Mouse (Mus musculus): Measurements from ENCODE around the gene Hpgd.

Gene Hpgd

GRCm38 (mm10) chr8:56294373-56294877 is at the start of gene Hpgd:
TSS of gene Hpgd (plus strand) at chr8:56294585.
- under 1% methylated on average over 33 of the region's 33 CpGs for WGBS

GRCm38 (mm10) chr8:56251728-56252127 is 42.7 kb upstream of the Hpgd start:
- 77% methylated on average over 3 of the region's 3 CpGs for WGBS

DNA sequence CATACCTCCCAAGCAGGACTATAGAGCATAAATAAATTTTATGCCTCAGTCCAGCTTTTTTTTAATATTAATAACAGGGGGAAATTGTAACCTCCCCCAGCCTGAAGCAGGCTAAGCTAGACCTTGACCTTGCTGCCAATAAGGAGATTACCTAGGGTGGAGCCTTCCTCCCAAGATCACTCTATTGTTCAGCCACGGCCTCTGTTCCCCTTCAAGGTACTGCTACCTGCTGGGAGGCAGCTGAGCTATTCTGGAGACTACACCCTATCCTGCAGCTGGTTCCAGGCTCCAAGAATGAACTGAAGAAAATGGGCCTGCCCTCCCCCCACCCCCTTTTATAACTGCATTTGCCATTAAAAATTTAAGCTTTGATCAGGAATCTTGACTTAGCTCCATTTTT is 42.1 kb upstream of the Hpgd start:
- WGBS, result 76% methylated on average over 1 of the region's 1 CpGs

GRCm38 (mm10) chr8:56261190-56261589 is 33.2 kb upstream of the Hpgd start:
- 86% methylated on average over 1 of the region's 1 CpGs for WGBS

- WGBS, result 73% methylated on average over 10 of the region's 10 CpGs
Observed at GRCm38 (mm10) chr8:56269687-56270663, 24.4 kb upstream of the Hpgd start.

DNA sequence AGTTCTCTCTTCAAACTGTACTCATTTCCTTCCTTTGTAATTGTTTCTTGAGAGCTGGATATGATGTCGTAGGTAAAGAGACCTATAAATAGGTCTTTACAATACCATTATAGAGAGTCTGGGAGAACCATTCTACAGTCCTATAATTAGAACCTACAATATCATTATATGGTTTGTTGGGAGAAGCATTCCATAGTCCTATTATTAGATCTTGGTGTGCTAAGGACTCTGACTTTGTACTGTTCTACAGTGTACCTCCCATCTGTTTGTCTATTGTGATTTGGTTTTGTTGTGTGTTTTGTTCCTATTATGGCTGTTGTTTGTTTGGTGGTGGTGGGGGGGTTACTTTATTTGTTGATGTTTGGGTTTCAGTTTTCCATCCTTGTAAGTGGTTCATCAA is 21.5 kb upstream of the Hpgd start:
- 59% methylated on average over 1 of the region's 1 CpGs for WGBS

GRCm38 (mm10) chr8:56277810-56278528 is 16.4 kb upstream of the Hpgd start:
- WGBS, result 89% methylated on average over 8 of the region's 9 CpGs

DNA sequence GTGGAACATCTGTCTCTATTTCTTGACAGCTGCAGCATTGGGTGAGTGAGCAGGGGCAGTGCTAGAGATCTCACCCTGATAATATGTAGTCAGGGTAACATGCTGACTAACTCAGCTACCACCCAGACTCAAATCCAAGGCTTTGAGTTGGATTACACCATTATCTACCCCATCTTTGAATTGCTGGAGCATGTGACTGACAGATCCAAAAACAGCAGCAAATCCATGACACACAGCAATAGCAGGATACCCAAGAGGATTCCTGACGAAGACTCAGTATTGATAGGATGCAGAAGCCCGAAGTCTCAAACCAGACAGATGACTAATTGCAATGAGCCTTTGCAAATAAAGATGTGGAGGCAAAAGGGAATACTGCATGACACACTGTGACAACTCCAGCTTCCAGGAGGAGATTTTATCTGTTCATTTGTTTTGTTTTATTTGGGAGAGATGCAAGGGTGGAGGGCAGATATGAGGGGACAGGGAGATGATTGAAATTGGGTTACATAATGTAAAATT is 15.8 kb upstream of the Hpgd start:
- 86% methylated on average over 2 of the region's 2 CpGs for WGBS

DNA sequence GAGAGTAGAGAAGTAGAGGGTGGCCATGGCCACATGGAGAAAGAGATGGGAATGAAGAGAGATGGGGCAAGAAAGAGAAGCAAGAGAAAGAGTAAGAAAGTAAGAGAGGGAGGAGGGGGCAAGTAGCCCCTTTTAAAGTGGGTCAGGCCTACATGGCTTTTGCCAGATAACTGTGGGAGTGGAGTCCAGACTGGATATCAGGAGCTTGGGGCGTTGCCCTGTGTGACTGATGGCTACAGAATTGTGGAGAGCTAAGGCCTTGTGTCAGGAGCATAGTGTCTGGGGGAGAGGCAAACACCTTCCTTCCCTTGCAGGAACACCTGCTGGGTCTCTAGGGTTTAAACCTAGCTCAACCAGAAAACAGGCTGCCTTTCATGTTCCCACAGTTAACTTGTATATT is 10.4 kb upstream of the Hpgd start:
- 91% methylated on average over 1 of the region's 1 CpGs for WGBS

DNA sequence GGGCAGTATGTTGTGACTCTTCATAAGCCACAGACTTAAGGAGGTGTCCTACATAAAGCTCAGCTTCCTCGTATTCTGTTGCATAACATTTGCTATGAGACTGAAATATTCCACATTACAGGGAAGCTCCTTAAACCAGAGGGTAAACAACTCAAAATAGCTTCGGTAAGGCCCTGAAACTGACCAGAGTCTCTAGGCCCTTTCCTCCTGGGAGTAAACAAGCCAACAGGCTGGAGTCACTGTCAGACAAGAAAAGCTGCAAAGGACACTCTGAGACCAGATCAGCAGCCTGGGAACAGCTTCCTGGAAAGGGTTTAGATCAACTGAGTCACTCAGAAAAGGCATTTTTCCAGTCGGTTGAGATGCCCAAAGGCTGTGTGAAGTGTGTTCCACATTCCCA is 9.4 kb upstream of the Hpgd start:
- 37% methylated on average over 3 of the region's 3 CpGs for WGBS

DNA sequence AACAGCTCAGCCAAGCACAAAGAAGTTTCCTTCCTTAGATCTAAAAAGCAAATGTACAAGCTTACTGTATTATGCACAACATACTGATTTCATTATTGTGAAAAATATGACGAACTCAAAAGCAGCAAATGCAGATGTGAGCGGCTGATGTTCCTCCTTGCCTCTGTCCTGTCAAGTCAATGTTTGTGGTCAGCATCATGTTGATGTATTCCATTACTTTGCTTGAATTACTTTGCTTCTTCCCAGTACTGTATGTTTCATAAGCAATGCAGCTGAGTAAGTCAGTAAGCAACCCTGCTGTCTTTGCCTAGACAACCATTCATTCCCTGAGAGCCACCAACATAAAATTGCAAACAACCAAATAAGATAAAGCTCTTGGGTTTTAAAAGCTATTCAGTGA is 7.7 kb upstream of the Hpgd start:
- 81% methylated on average over 2 of the region's 2 CpGs for WGBS

- 93% methylated on average over 7 of the region's 7 CpGs for whole genome bisulfite sequencing
Observed at GRCm38 (mm10) chr8:56287370-56288072, 6.9 kb upstream of the Hpgd start.

- WGBS, result 92% methylated on average over 7 of the region's 7 CpGs
Observed at GRCm38 (mm10) chr8:56292318-56292717, 2.1 kb upstream of the Hpgd start.

- 6% methylated on average over 8 of the region's 8 CpGs for WGBS
Observed at GRCm38 (mm10) chr8:56293480-56293879, 905 bp upstream of the Hpgd start.

DNA sequence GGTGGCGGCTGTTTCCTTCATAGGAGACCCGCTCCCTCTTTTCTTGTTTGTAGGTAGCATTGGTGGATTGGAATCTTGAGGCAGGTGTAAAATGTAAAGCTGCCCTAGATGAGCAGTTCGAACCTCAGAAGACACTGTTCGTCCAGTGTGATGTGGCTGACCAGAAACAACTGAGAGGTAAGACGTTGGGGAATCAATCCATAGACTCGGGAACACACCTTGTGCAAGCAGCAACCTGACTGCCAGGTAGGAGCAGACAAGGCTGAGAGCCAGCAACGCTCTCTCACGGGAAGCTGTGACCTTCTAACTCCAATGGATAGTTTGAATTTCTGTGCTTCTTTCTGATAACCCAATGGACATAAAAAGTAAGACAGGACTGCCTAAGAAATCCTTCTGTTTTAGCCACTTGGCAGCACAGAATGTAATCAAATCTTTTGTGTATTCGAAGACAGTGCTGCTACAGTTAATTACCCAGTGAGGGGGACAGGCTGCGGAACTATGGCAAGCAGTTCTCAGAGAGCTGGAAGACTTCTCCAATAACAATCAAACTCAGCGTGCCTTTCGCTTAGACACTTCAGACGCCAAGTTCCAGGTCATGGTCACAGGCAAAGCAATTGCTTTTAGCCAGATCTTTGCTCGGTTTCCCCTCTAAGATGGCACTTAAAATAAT is 636 bp downstream of the Hpgd start:
- WGBS, result 22% methylated on average over 14 of the region's 14 CpGs

- WGBS, result 78% methylated on average over 5 of the region's 5 CpGs
Observed at GRCm38 (mm10) chr8:56299421-56299820, 5.0 kb downstream of the Hpgd start.

DNA sequence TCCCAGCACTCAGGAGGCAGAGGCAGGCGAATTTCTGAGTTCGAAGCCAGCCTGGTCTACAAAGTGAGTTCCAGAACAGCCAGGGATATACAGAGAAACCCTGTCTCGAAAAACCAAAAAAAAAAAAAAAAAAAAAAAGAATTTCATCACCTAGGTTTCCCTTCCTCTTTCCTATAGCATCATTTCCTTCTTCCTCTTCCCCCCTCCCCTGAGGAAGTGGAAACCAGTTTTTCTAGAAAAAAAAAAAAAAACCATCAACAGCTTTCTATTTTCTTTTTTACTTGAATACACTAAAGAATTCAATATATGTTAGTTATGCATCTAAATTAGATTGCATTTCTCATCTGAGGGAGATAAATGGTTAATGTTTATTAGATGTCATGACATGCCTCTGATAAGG is 6.9 kb downstream of the Hpgd start:
- WGBS, result 87% methylated on average over 3 of the region's 3 CpGs

- WGBS, result 87% methylated on average over 7 of the region's 7 CpGs
Observed at GRCm38 (mm10) chr8:56304595-56304994, 10.2 kb downstream of the Hpgd start.

DNA sequence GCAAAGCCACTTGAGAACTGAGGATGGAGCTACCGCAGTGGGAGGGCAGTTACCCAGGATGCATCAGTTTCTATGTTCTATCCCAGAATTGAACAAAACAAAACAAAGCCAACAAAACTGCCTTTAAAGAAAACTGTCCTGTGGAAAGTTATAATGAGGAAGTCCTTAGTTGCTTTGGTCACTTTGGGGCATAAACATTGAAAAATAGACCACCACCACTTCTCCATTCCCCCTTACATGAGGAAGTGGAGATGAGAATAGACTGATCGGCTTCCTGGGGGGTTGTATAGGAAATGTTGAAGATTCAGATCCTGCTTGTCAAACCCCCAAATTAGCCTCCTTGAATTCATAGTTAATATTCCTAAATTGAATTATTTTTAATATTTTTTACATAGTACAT is 19.2 kb downstream of the Hpgd start:
- 90% methylated on average over 2 of the region's 2 CpGs for WGBS

- 82% methylated on average over 3 of the region's 3 CpGs for WGBS
Observed at GRCm38 (mm10) chr8:56315189-56315588, 20.8 kb downstream of the Hpgd start.

- WGBS, result 96% methylated on average over 1 of the region's 1 CpGs
Observed at GRCm38 (mm10) chr8:56323276-56323675, 28.9 kb downstream of the Hpgd start.

Measured in cerebral cortex, adult 2 months (tissue).